In the genomic region with DNA sequence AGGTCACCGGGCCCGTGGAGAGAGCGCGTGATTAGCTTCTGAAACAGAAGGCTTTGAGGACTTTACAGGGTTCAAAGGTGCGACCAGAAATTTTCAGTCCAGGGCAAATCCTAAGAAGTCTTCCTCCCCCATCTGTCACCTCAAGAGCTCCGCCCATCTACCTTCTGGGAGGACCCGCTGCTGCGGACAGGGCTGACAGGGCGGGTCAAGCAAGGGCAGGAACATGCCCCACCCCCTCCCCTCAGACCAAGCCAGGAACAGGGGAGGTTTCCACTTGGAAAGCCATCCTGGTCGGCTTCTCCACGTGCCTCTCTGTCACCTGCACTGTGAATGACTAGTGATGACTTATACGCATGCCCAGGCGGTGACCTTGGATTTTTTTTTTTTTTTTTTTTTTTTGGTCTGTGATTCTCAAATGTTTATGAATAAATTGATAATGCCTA, we compare ENCODE assay signal across 9 mouse cellular contexts. TPM values are rescaled to one million over a fixed set of nuclear protein-coding genes. Genes with fewer than 3 reads are reported as not detected.
DNase-seq lines count a peak whose midpoint lies in the region; ATAC-seq and TF ChIP-seq lines count a peak whose summit lies in the region.
"Had no signal": no experiment of that assay in that cellular context is flagged by ENCODE, and none has a peak within 500 bp of the region (broad histone marks: within the 10 kb centered on the region; RNA-seq: fewer than 3 reads in every experiment).

No protein-coding gene starts in this region.

- WGBS in hindbrain, embryonic 12.5 days = 22% methylated on average over 13 of the region's 13 CpGs
- WGBS in liver, embryonic 12.5 days (ENCODE audit: insufficient replicate concordance) = 33% methylated on average over 13 of the region's 13 CpGs
- WGBS in stomach, postnatal 0 days = 38% methylated on average over 13 of the region's 13 CpGs

- H3K9ac ChIP-seq in CH12.LX (ENCODE audit: insufficient read depth, low read depth) = no peak overlapping the region; the same call in 1 of the 2 replicates
- no peak overlapping the region for H3K9ac ChIP-seq in hindbrain, embryonic 12.5 days
- no peak overlapping the region for H3K9ac ChIP-seq in liver, embryonic 12.5 days
- H3K9ac ChIP-seq in stomach, postnatal 0 days (ENCODE audit: low read length) = no peak overlapping the region
- H3K9ac ChIP-seq: limb, embryonic 15.5 days had no signal

- TF ChIP-seq RAD21 in CH12.LX (IDR thresholded peaks at IDR 0.05; ENCODE audit: low read depth, low read length) = no peak

- TF ChIP-seq CTCF in CH12.LX (conservative IDR thresholded peaks at IDR 0.05 in 1 of 2, IDR thresholded peaks at IDR 0.05 in 1 of 2; ENCODE audit: low read depth in 2 of 2, low read length in 2 of 2) = no peak
- TF ChIP-seq CTCF in brain, embryonic 14.5 days (IDR thresholded peaks at IDR 0.05; ENCODE audit: borderline replicate concordance, extremely low read depth, insufficient read depth, insufficient read length) = no peak
- no peak for TF ChIP-seq CTCF in stomach, postnatal 0 days (IDR thresholded peaks at IDR 0.05; ENCODE audit: low read depth)

- H3K36me3 ChIP-seq in CH12.LX (replicated peaks in 1 of 2; ENCODE audit: control insufficient read depth in 1 of 2, insufficient read depth in 1 of 2, low read length in 1 of 2) = no peaks in the 10 kb centered on the region
- no peaks in the 10 kb centered on the region for H3K36me3 ChIP-seq in hindbrain, embryonic 12.5 days
- no peaks in the 10 kb centered on the region for H3K36me3 ChIP-seq in liver, embryonic 12.5 days
- H3K36me3 ChIP-seq in stomach, postnatal 0 days (ENCODE audit: control insufficient read depth, insufficient read depth, low read length) = no peaks in the 10 kb centered on the region
- H3K36me3 ChIP-seq: limb, embryonic 15.5 days had no signal

- TF ChIP-seq EP300 in CH12.LX (IDR thresholded peaks at IDR 0.05; ENCODE audit: low read length) = no peak
- no peak for TF ChIP-seq EP300 in stomach, postnatal 0 days (optimal IDR thresholded peaks at IDR 0.05)

- peak overlapping the region; percentile 7; the same call in 1 of the 2 replicates for H3K4me2 ChIP-seq in CH12.LX (ENCODE audit: insufficient read depth, low read depth, poor library complexity, severe bottlenecking)
- H3K4me2 ChIP-seq in hindbrain, embryonic 12.5 days (replicated peaks) = no peak overlapping the region
- peak overlapping the region; percentile 18; the same call in 1 of the 2 replicates for H3K4me2 ChIP-seq in liver, embryonic 12.5 days
- no peak overlapping the region for H3K4me2 ChIP-seq in stomach, postnatal 0 days (replicated peaks; ENCODE audit: low read depth)

- H3K27me3 ChIP-seq in CH12.LX (replicated peaks) = no peaks in the 10 kb centered on the region
- no peaks in the 10 kb centered on the region; the same call in 1 of the 2 replicates for H3K27me3 ChIP-seq in hindbrain, embryonic 12.5 days
- no peaks in the 10 kb centered on the region; the same call in 1 of the 2 replicates for H3K27me3 ChIP-seq in liver, embryonic 12.5 days (replicated peaks)
- no peaks in the 10 kb centered on the region for H3K27me3 ChIP-seq in stomach, postnatal 0 days (ENCODE audit: control insufficient read depth, insufficient read depth, low read length)

- peak; percentile 51 for ATAC-seq in hindbrain, embryonic 12.5 days (ENCODE audit: low FRiP score)
- ATAC-seq in liver, embryonic 12.5 days = no peak
- ATAC-seq in stomach, postnatal 0 days (ENCODE audit: low FRiP score, low TSS enrichment) = peak; percentile 76

- peaks cover 8 to 15% of the 10 kb centered on the region in 2 experiments for H3K4me1 ChIP-seq in CH12.LX (ENCODE audit: control insufficient read depth in 1 of 2, insufficient read depth in 2 of 2)
- H3K4me1 ChIP-seq in hindbrain, embryonic 12.5 days = peaks cover 28% of the 10 kb centered on the region
- peaks cover 16% of the 10 kb centered on the region; the same call in 1 of the 2 replicates for H3K4me1 ChIP-seq in liver, embryonic 12.5 days
- H3K4me1 ChIP-seq in stomach, postnatal 0 days (replicated peaks; ENCODE audit: control insufficient read depth, insufficient read depth) = no peaks in the 10 kb centered on the region

- H3K9me3 ChIP-seq in CH12.LX (replicated peaks; ENCODE audit: low read length) = no peaks in the 10 kb centered on the region
- H3K9me3 ChIP-seq in hindbrain, embryonic 12.5 days (replicated peaks) = no peaks in the 10 kb centered on the region
- H3K9me3 ChIP-seq in liver, embryonic 12.5 days (replicated peaks) = no peaks in the 10 kb centered on the region
- H3K9me3 ChIP-seq in stomach, postnatal 0 days (ENCODE audit: control insufficient read depth, low read length) = no peaks in the 10 kb centered on the region
- H3K9me3 ChIP-seq: limb, embryonic 15.5 days had no signal

- in situ Hi-C loops in CH12.LX (cut with MboI; ENCODE audit: low pct_ligation_motif_present, low pct_unique_long_range_greater_than_20kb, low sequenced_read_pairs) = loop anchor here (5.0 to 25.0 kb wide), 4 partner anchors 211 to 843 kb away; a partner anchor contains a TSS

- no peak overlapping the region for H3K4me3 ChIP-seq in CH12.LX (replicated peaks in 1 of 3; ENCODE audit: low read depth in 2 of 3, low read length in 2 of 3, poor library complexity in 1 of 3)
- H3K4me3 ChIP-seq in hindbrain, embryonic 12.5 days = no peak overlapping the region
- H3K4me3 ChIP-seq in liver, embryonic 12.5 days = no peak overlapping the region
- H3K4me3 ChIP-seq in stomach, postnatal 0 days (ENCODE audit: low read depth, low read length) = no peak overlapping the region
- H3K4me3 ChIP-seq: limb, embryonic 15.5 days had no signal

- no peaks in the 10 kb centered on the region for H3K79me2 ChIP-seq in CH12.LX (replicated peaks; ENCODE audit: control insufficient read depth, extremely low read depth, insufficient read depth, poor library complexity, severe bottlenecking)

- no peak for DNase-seq in CH12.LX (ENCODE audit: extremely low read depth)
- DNase-seq in brain, embryonic 14.5 days (ENCODE audit: low read depth) = peak; percentile 26
- DNase-seq in stomach, postnatal 0 days (ENCODE audit: low spot score) = peak; percentile 62
- DNase-seq in left cerebral cortex, adult 9 months (ENCODE audit: low spot score in 2 of 2) = no peak
- no peak for DNase-seq in right cerebral cortex, postnatal 4 days
- no peak for DNase-seq in right cerebral cortex, adult 18-20 months

- H3K27ac ChIP-seq in CH12.LX (ENCODE audit: insufficient read depth, low read depth) = no peak overlapping the region
- H3K27ac ChIP-seq in hindbrain, embryonic 12.5 days = no peak overlapping the region
- H3K27ac ChIP-seq in liver, embryonic 12.5 days = no peak overlapping the region
- H3K27ac ChIP-seq in stomach, postnatal 0 days (replicated peaks) = no peak overlapping the region
- H3K27ac ChIP-seq: limb, embryonic 15.5 days had no signal

- dilution Hi-C loops in CH12.LX (cut with MboI; ENCODE audit: extremely low pct_ligation_motif_present, extremely low pct_unique_long_range_greater_than_20kb, low sequenced_read_pairs) = no loop called here

- TF ChIP-seq POLR2A in CH12.LX (IDR thresholded peaks at IDR 0.05; ENCODE audit: low read depth, low read length) = no peak
- no peak for TF ChIP-seq POLR2A in brain, embryonic 14.5 days (IDR thresholded peaks at IDR 0.05; ENCODE audit: borderline replicate concordance, extremely low read depth, insufficient read depth, insufficient read length, poor library complexity, severe bottlenecking)

TF ChIP-seq in CH12.LX, 34 proteins besides CTCF, POLR2A, EP300 and RAD21:
- no peak for TF ChIP-seq TCF12 (IDR thresholded peaks at IDR 0.05; ENCODE audit: low read depth, low read length)
- peak; percentile 59 for TF ChIP-seq ZNF384 (IDR thresholded peaks at IDR 0.05; ENCODE audit: low read depth, low read length)
- no peak for TF ChIP-seq BHLHE40 (IDR thresholded peaks at IDR 0.05; ENCODE audit: low read depth, low read length)
TF ChIP-seq in CH12.LX: peak in this region for 1.

RNA-seq across cellular contexts. Expression of a gene that starts 43.2 kb away (rescaled TPM):
- total RNA-seq in CH12.LX (2012; rRNA removed) (2.0 and 2.8 TPM in 2 replicates), CH12.LX (2014; rRNA removed) (3.4 and 3.5 TPM in 2 replicates)
- 1.9 and 2.1 TPM in 2 replicates for polyA plus RNA-seq in CH12.LX (2012; ENCODE audit: insufficient read length, low read depth)
- polyA plus RNA-seq in brain, embryonic 14.5 days (2012; rRNA removed) = 0.51 and 0.55 TPM in 2 replicates
- polyA plus RNA-seq in hindbrain, embryonic 12.5 days (2016; fragmentation: Nextera tagmentation; extraction: Ambion mirVana) = 0.71 and 0.72 TPM in 2 replicates
- 0.07 and 0.11 TPM in 2 replicates for polyA plus RNA-seq in liver, embryonic 12.5 days (2016; fragmentation: Nextera tagmentation; extraction: Ambion mirVana)
- 0.57 and 0.67 TPM in 2 replicates for polyA plus RNA-seq in stomach, postnatal 0 days (2015; fragmentation: Nextera tagmentation; extraction: Ambion mirVana)

Comparison
In these comparisons a context has a peak if more than half of its experiments do, and no peak if none do; other contexts are left out.
1. DNase-seq: peak in brain, embryonic 14.5 days (single experiment) and stomach, postnatal 0 days (single experiment); none in CH12.LX (single experiment), left cerebral cortex, adult 9 months (0 of 2), right cerebral cortex, postnatal 4 days (single experiment) and right cerebral cortex, adult 18-20 months (single experiment).
2. H3K4me2 ChIP-seq: peak in CH12.LX (single experiment) and liver, embryonic 12.5 days (single experiment); none in hindbrain, embryonic 12.5 days (single experiment) and stomach, postnatal 0 days (single experiment).